Mouse (Mus musculus) macrophage (primary cell): ENCODE data around the gene Zfpm1. TPM values are rescaled to one million over a fixed set of nuclear protein-coding genes. Genes with fewer than 3 reads are reported as not detected.

Source experiments
- H3K27ac ChIP-seq: fragments of 350-480 bp; formaldehyde crosslinking; 2 replicates; pipeline ENCODE4 v1.9.0; 2021
- H3K36me3 ChIP-seq: fragments of 350-480 bp; formaldehyde crosslinking; 2 replicates; pipeline ENCODE4 v1.9.0; 2021; ENCODE audit errors: inconsistent target
- H3K4me3 ChIP-seq: fragments of 350-480 bp; formaldehyde crosslinking; 2 replicates; pipeline ENCODE4 v1.9.0; 2021; ENCODE audit errors: inconsistent target
- H3K79me2 ChIP-seq: fragments of 350-480 bp; formaldehyde crosslinking; 2 replicates; pipeline ENCODE4 v1.9.0; 2021; ENCODE audit errors: inconsistent target
- WGBS: methylation state at CpG from one replicate; pipeline ENCODE4 v1.1.7; 2026; ENCODE audit warnings: inconsistent platforms; ENCODE audit not compliant: missing documents; 5-methylcytosine and 5-hydroxymethylcytosine counted together
- polyA plus RNA-seq: library from polyadenylated mRNA; stranded (reverse); fragments of 250-400 nt; gene quantifications from 3 replicates; pipeline ENCODE4 v1.2.4, GENCODE M21; 2018; ENCODE audit warnings: inconsistent platforms
- total RNA-seq, 78 experiments: library from RNA; depleted of rRNA; stranded (reverse); fragments of 250-400 nt; gene quantifications; 1 replicate in 9 of 78; 2 replicates in 24 of 78; 3 replicates in 43 of 78; 4 replicates in 2 of 78; pipeline ENCODE4 v1.2.4; 2018; ENCODE audit warnings: inconsistent platforms in 56 of 78

The Zfpm1 gene
- total RNA-seq (2018; cell fraction: chromatin; rRNA removed): 1 to 10 TPM in 24 of 26 experiments, under 1 TPM in 1, not detected in 1; 0.81 to 6.1 (median 2.1) TPM
- total RNA-seq (2018; cell fraction: cytosol; rRNA removed): 1 to 10 TPM; 1.3 to 3.4 (median 2.5) TPM
- 1 to 10 TPM in 25 of 26 experiments, under 1 TPM in 1; 0.32 to 10.0 (median 2.8) TPM for total RNA-seq (2018; cell fraction: nucleus; rRNA removed)
- polyA plus RNA-seq: 2.0 to 3.6 TPM (median 2.3 TPM) in 3 replicates

- Histone ChIP-seq H3K79me2 (no peaks in the 10 kb centered on the region), H3K4me3 (peak within 1 kb of the TSS; percentile 29), H3K27ac (peak within 1 kb of the TSS; percentile 53), H3K36me3 (no peaks in the 10 kb centered on the region)
- WGBS: 0% methylated on average over 40 of the region's 60 CpGs
These were observed at the start of gene Zfpm1 for GRCm38 (mm10) chr8:122282035-122282358. Gene Zfpm1, plus strand, starts transcription at chr8:122282141.

GRCm38 (mm10) chr8:122234055-122234454 lies 47.9 kb upstream of the Zfpm1 start:
- no peaks in the 10 kb centered on the region for H3K79me2 ChIP-seq
- no peak overlapping the region for H3K27ac ChIP-seq
- H3K36me3 ChIP-seq: no peaks in the 10 kb centered on the region
- WGBS: 83% methylated on average over 11 of the region's 11 CpGs
- no peak overlapping the region for H3K4me3 ChIP-seq

GRCm38 (mm10) chr8:122236521-122236920 lies 45.4 kb upstream of the Zfpm1 start:
- H3K27ac ChIP-seq: no peak overlapping the region
- no peaks in the 10 kb centered on the region for H3K36me3 ChIP-seq
- no peak overlapping the region for H3K4me3 ChIP-seq
- no peaks in the 10 kb centered on the region for H3K79me2 ChIP-seq
- WGBS: 100% methylated on average over 3 of the region's 3 CpGs

- WGBS: 74% methylated on average over 11 of the region's 11 CpGs
- no peak overlapping the region for H3K4me3 ChIP-seq
- no peaks in the 10 kb centered on the region for H3K36me3 ChIP-seq
- H3K27ac ChIP-seq: no peak overlapping the region
- H3K79me2 ChIP-seq: no peaks in the 10 kb centered on the region
These were observed 43.7 kb upstream of the Zfpm1 start for GRCm38 (mm10) chr8:122238225-122238624.

GRCm38 (mm10) chr8:122238731-122239130 lies 43.2 kb upstream of the Zfpm1 start:
- WGBS: 83% methylated on average over 8 of the region's 8 CpGs
- Histone ChIP-seq H3K27ac (no peak overlapping the region), H3K4me3 (no peak overlapping the region), H3K79me2 (no peaks in the 10 kb centered on the region), H3K36me3 (no peaks in the 10 kb centered on the region)

GRCm38 (mm10) chr8:122240241-122241026 lies 41.5 kb upstream of the Zfpm1 start:
- no peak overlapping the region for H3K27ac ChIP-seq
- no peaks in the 10 kb centered on the region for H3K79me2 ChIP-seq
- H3K4me3 ChIP-seq: no peak overlapping the region
- no peaks in the 10 kb centered on the region for H3K36me3 ChIP-seq
- WGBS: 89% methylated on average over 16 of the region's 16 CpGs

- Histone ChIP-seq H3K27ac (no peak overlapping the region), H3K36me3 (no peaks in the 10 kb centered on the region), H3K79me2 (no peaks in the 10 kb centered on the region), H3K4me3 (no peak overlapping the region)
- 97% methylated on average over 4 of the region's 4 CpGs for WGBS
These were observed 38.6 kb upstream of the Zfpm1 start for GRCm38 (mm10) chr8:122243310-122243709.

- Histone ChIP-seq H3K79me2 (no peaks in the 10 kb centered on the region), H3K36me3 (no peaks in the 10 kb centered on the region), H3K4me3 (no peak overlapping the region), H3K27ac (no peak overlapping the region)
- WGBS: 95% methylated on average over 6 of the region's 6 CpGs
These were observed 36.8 kb upstream of the Zfpm1 start for GRCm38 (mm10) chr8:122245161-122245560.

- 49% methylated on average over 12 of the region's 12 CpGs for WGBS
- no peaks in the 10 kb centered on the region for H3K79me2 ChIP-seq
- no peaks in the 10 kb centered on the region for H3K36me3 ChIP-seq
- no peak overlapping the region for H3K4me3 ChIP-seq
- H3K27ac ChIP-seq: no peak overlapping the region
These were observed 35.4 kb upstream of the Zfpm1 start for GRCm38 (mm10) chr8:122246257-122247211.

- no peaks in the 10 kb centered on the region for H3K79me2 ChIP-seq
- H3K4me3 ChIP-seq: no peak overlapping the region
- WGBS: 100% methylated on average over 1 of the region's 1 CpGs
- H3K36me3 ChIP-seq: no peaks in the 10 kb centered on the region
- no peak overlapping the region for H3K27ac ChIP-seq
These were observed 30.2 kb upstream of the Zfpm1 start for GRCm38 (mm10) chr8:122251739-122252138.

GRCm38 (mm10) chr8:122252366-122252765 lies 29.6 kb upstream of the Zfpm1 start:
- no peaks in the 10 kb centered on the region for H3K36me3 ChIP-seq
- WGBS: 73% methylated on average over 5 of the region's 5 CpGs
- H3K27ac ChIP-seq: no peak overlapping the region
- no peaks in the 10 kb centered on the region for H3K79me2 ChIP-seq
- H3K4me3 ChIP-seq: no peak overlapping the region

GRCm38 (mm10) chr8:122259351-122259750 lies 22.6 kb upstream of the Zfpm1 start:
- Histone ChIP-seq H3K36me3 (no peaks in the 10 kb centered on the region), H3K79me2 (no peaks in the 10 kb centered on the region), H3K4me3 (no peak overlapping the region), H3K27ac (no peak overlapping the region)
- WGBS: 85% methylated on average over 2 of the region's 2 CpGs

- Histone ChIP-seq H3K4me3 (no peak overlapping the region), H3K79me2 (no peaks in the 10 kb centered on the region), H3K36me3 (no peaks in the 10 kb centered on the region), H3K27ac (no peak overlapping the region)
- WGBS: 86% methylated on average over 9 of the region's 9 CpGs
These were observed 21.2 kb upstream of the Zfpm1 start for GRCm38 (mm10) chr8:122260755-122261154.

- Histone ChIP-seq H3K4me3 (no peak overlapping the region), H3K27ac (no peak overlapping the region), H3K36me3 (no peaks in the 10 kb centered on the region), H3K79me2 (no peaks in the 10 kb centered on the region)
- WGBS: 78% methylated on average over 16 of the region's 16 CpGs
These were observed 19.1 kb upstream of the Zfpm1 start for GRCm38 (mm10) chr8:122262835-122263234.
